Mouse (Mus musculus) cerebellum, postnatal 4 days (tissue): ENCODE data around the gene Akp3.

Experiments used
- DNase-seq, 2 experiments: peaks; one replicate each; pipeline ENCODE4 v3.0.0; 2022; ENCODE audit warnings: low spot score in 2 of 2, mixed read lengths in 1 of 2

The Akp3 gene

DNA sequence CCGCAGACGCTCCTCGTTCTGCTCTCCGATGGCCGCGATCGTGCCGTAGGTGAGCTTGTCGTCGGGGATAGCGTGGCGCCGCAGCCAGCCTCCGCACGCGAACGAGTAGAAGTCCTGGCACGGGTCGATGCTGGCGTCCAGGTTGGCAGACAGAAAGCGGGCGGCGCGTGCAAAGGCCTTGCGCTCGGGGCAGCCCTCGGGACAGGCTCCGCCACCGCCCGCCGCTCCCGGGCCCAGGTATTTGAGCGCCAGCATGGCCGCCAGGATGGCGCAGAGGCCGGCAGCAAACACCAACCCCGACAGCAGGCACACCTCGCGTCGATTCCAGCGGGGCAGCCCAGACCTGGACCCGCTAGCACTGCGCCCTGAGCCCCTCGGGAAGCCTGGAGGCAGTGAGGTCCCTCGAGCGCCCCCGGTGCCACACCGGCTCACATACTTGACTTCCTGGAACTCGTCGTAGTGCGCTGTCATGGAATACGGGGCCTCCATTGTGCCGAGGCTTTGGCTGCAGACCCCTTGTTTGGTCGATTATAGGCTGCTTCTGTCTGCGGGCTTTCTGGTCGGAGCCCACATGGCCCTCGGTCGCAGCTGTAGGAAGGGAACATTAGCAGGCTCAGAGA, 29.8 kb downstream of the Akp3 start:
- no peak for DNase-seq

DNA sequence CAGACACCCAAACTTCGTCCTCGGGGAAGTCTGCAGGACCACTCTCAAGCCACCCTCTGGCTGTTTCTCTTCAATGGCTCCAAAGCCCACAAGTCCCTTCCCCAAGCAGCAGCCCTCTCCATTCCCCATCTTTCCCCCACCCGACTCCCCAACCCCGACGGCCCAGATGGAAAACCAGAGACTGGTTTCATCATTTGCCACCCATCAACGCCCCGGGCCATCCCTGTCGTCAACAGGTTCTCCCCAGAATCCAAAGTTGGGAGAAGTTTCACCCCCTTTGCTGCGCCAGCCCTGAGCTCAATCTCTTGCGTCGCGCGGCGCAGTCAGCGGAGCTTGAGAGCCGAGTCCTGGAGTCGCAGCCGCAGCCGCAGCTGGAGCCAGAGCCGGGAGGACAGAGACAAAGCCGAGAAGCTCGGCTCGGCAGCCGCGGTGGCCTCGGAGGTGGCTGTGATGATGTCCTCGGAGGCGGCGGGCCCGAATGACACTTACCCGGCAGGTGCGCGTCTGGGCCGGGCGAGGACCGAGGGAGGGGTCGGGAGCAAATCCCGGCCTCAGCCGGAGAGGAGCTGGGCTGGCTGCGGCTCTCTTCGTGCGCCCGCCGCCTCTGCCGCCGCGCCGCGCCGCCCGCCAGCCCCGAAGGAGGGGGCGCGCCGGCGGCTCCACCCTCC, 30.9 kb downstream of the Akp3 start:
- DNase-seq: no peak

DNA sequence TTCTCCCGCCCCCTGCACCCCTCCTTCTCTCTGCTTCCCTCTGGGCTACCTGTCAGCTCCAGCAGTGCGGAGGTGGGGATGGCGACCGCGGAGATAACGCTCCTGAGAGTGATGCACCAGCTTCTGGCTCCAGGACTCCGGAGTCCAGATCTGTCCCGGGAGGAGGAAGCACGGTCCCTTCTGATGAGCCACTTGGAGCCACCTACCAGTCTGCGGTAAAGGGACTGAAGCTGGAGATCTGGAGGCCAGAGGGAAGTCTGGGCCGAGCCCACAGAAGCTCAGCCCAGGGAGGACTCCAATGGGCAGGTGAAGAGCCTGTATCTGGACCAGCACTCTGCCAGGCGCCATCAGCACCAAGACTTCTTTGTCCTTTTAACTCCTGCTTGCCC, 31.4 kb downstream of the Akp3 start, which contains the start of gene Ecel1:
Gene Ecel1 (minus strand): TSS at position 323 of the 389 bp plus-strand sequence.
- no peak for DNase-seq

DNA sequence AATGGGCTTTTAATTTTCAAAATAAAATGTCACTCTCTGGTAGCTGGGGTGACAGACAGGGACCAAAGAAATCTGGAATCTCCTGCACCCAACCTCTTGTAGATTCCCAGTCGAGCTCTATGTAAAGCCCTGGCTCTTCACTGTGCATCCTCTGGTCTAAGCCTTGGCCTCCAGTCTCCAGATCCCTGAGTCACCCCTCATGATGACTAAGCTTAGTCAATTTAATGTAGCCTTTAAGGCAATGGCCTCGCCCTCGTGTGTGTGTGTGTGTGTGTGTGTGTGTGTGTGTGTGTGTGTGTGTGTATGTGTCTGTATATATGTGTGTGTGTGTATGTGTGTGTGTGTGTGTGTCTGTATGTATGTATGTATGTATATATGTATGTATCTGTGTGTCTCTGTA, 34.6 kb downstream of the Akp3 start:
- no peak for DNase-seq

DNA sequence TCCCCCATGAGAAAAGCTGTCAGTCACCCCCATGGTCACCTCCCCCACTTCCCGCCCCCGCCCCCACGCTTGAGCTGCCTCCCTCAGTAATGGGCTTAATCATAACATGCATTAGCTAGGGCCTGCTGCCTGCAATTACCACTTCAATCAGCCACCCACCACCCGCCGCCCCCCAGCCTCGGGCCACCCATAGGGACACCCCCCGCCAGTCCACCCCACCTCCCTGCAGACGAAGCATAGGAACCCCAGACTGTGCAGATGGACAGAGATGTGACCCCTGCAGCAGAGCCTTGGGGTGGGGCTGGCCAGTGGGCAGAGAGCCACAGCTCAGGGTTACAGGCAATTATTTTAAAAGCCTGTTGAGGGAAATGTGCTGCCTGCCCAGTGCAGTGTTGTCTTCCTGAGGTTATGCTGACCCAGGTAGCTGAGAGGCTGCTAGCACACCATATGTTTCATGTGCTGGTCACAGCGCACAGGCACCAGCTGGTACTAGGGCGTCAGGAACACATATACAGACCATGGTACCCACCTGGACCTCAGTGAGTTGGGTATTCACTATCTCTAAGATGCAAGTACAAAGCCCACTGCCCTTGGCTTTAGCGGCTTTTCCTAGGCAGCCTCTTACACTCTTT, 39.5 kb downstream of the Akp3 start:
- no peak for DNase-seq

DNA sequence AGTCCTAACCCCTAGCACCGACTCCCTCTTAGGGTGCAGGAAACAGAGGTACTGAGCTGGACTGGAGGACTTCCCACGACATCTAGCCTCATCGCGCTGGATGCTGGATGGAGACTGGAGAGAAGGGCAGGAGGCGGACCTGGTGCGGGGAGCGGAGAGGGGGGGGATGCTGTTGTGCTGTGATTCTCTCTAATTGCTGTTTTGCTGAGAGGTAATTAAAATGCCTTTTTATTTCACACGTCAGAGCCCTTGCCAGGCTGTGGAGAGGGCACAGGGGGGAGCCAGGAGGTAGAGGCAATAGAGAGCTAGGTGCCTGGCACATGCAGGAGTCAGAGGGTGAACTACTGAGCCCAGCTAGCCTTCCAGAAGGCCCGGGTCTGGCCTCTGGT, 40.0 kb downstream of the Akp3 start:
- no peak for DNase-seq

DNA sequence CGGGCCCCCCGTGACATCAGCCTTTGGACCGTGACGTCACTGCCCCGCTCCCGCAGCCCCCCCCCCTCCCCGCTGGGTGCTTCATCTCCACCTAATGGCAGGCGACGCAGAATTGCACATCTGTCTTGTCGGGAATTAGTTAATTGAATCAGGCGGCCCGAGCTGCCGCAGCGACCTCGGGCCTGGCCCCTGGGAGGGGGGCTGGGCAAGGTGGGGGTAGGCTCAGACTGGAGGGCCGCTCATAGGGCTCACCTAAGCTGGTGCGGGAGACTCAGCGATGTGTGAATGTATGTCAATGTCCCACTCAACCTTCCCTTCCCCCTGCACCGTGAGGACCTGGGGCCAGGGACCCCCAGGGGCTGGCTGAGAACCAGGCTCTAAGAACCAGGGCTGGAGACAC, 45.7 kb downstream of the Akp3 start:
- DNase-seq: no peak

DNA sequence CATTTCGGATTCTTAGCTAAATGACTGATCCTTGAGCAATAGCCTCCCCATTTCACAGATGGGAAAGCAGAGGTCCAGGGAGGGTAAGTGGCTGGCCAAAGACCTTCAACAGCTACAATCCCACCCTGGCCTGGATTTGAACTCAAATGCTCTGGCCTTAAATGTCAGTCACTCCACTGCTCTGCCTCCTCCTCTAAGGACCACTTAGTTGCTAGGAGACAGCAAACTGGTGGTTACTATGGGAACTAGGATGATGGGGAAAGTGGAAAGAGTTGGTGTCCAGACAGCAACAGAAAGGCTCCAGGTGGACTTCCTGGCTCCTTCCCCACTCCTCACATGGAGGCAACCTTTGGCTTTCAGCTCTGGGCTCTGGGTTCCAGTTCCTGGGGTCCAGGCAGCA, 46.5 kb downstream of the Akp3 start:
- DNase-seq: no peak

DNA sequence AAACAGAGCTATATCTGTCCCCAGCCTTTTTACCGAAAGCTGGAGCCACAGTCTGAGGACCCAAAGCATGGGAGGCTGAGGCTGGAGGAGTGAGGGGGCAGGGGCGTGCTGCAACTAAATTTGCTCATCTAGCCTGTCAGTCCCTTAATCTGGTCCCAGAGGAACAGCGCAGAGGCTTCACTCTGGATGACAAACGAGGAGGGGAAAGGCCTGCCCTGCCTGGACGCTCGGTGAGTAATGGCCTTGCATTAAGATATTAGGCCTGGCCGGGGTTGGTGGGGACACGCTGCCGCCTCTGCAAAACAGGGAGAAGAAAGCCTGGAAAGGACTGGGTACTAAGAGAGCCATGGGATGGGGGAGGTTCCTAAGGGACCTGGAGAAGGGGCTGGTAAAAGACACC, 47.5 kb downstream of the Akp3 start:
- no peak for DNase-seq

DNA sequence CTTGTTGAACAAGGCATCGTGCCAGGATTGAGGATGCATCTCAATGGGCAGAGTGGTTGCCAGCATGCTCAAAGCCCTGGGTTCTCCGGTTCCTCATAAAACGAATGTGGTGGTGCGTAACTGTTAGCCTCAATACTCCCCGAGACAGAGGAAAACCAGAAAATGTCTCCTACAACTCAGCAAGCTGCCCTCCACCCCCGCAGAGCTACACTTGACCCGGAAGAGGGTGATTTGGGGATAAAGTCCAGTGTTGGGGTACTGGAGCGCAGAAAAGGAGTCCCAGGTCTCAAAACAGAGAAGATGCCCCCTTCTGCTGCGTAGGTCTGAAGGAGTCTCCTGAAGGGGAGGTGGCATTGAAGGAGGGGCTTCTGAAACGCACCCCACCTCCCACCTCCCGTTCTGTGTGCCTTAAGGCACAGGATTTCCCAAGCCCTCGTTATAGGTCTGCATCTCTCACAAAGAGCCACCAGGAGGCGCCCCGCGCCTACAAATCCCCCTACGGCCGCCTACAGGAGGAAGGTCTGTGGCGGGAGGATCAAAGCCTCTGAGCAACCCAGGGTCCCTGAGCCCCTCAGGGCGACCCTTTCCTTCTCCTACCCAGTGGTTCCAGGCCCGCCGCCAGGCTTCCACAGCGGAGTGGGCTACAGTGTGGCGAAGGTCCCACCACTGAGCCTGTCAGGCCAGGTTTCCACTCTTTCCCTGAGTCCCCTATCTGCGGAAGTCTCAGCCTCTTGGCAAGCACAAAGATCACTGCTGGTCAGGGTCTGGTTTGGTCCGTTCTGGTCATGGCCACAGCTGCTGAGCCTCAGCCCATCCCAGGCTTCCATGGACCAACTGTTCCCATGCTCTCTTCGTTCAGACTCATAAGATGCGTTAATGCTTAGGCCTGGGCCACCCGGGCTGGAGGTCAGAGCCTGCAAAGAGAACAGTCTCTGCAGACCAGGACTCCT, 49.5 kb downstream of the Akp3 start:
- DNase-seq: peak in 1 of 2 experiments; percentile 71

DNA sequence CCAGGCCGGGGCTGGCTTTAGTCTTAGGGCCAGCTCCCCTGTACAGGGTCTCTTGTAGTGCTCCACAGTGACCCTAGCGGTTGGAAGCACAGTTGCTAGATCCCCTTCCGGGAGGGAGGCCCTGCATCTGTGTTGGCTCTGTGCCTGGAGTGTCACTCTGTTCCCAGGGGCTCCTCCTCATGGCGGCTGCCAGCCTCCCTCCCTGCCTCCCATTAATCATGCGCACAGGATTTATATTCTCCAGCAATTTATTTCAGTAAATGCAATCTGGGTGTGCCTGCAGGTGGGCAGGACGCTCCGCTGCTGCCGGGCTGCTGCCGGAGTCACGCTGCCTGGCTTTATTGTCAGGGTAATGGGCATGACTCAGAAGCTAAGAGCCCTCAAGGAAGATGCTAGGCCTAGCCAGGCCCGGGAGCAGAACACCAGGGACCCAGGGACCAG, 51.1 kb downstream of the Akp3 start:
- DNase-seq: peak in 1 of 2 experiments; percentile 63
